Mouse (Mus musculus): ENCODE data around the gene Cabp4.

DNA sequence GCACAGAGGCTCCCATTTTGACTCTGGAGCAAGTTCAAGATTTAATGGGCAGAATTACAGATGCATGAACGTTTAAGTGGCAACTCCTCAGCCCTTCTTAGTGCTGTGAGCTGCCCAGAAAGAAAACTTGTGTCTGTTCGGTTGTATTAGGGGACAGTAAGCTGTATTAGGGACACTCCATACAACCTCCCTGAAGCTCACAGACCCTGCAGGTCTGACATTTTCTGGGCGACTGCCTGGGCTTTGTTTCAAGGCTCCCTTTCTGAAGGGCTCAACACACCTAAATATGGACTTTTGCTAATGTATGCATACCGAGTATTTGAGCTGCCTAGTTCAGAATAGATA is 19.7 kb upstream of the Cabp4 start:
- TF ChIP-seq CTCF (IDR thresholded peaks at IDR 0.05; ENCODE audit: control insufficient read depth, insufficient read depth, low read length) (no peak), POLR2A (IDR thresholded peaks at IDR 0.05; ENCODE audit: borderline replicate concordance, control insufficient read depth, low read depth, low read length) (no peak)
